Mouse (Mus musculus): Measurements from ENCODE around the gene Fstl4. TPM values are rescaled to one million over a fixed set of nuclear protein-coding genes. Genes with fewer than 3 reads are reported as not detected.

Gene Fstl4
- polyA plus RNA-seq, 1 experiment from 2014 or later = 15.9 TPM

- no peak overlapping the region for H3K4me3 ChIP-seq (replicated peaks)
- WGBS = 94% methylated on average over 4 of the region's 4 CpGs
- H3K36me3 ChIP-seq = no peaks in the 10 kb centered on the region
- H3K27me3 ChIP-seq (replicated peaks) = 0 out of 2 replicates have a peak, but pooled peaks cover 11% of the 10 kb centered on the region
- H3K4me1 ChIP-seq = 0 out of 2 replicates have a peak, but pooled peaks cover 8% of the 10 kb centered on the region
- no peak overlapping the region for H3K27ac ChIP-seq (replicated peaks)
- H3K9ac ChIP-seq (replicated peaks) = no peak overlapping the region
- ATAC-seq (ENCODE audit: low FRiP score) = no peak
- H3K4me2 ChIP-seq = no peak overlapping the region
- no peaks in the 10 kb centered on the region for H3K9me3 ChIP-seq (replicated peaks)
These were observed 267.3 kb downstream of the Fstl4 start for GRCm38 (mm10) chr11:53031777-53032176.

- no peaks in the 10 kb centered on the region for H3K9me3 ChIP-seq (replicated peaks)
- H3K27ac ChIP-seq (replicated peaks) = no peak overlapping the region
- peaks cover 8% of the 10 kb centered on the region; the same call in 1 of the 2 replicates for H3K4me1 ChIP-seq
- H3K36me3 ChIP-seq = no peaks in the 10 kb centered on the region
- H3K4me3 ChIP-seq (replicated peaks) = no peak overlapping the region
- ATAC-seq (ENCODE audit: low FRiP score) = no peak
- 0 out of 2 replicates have a peak, but pooled peaks cover 8% of the 10 kb centered on the region for H3K27me3 ChIP-seq (replicated peaks)
- WGBS = 24% methylated on average over 4 of the region's 4 CpGs
- no peak overlapping the region for H3K9ac ChIP-seq (replicated peaks)
- no peak overlapping the region for H3K4me2 ChIP-seq
These were observed 267.9 kb downstream of the Fstl4 start for GRCm38 (mm10) chr11:53032336-53032735.

GRCm38 (mm10) chr11:53035414-53035813 is 271.0 kb downstream of the Fstl4 start:
- Histone ChIP-seq H3K4me2 (no peak overlapping the region), H3K4me1 (peaks cover 8% of the 10 kb centered on the region; the same call in 1 of the 2 replicates), H3K27ac (replicated peaks) (no peak overlapping the region), H3K36me3 (no peaks in the 10 kb centered on the region), H3K9ac (replicated peaks) (no peak overlapping the region), H3K27me3 (replicated peaks) (0 out of 2 replicates have a peak, but pooled peaks cover 13% of the 10 kb centered on the region), H3K4me3 (replicated peaks) (no peak overlapping the region), H3K9me3 (replicated peaks) (no peaks in the 10 kb centered on the region)
- ATAC-seq (ENCODE audit: low FRiP score) = no peak
- WGBS = 76% methylated on average over 7 of the region's 7 CpGs

- 37% methylated on average over 6 of the region's 6 CpGs for WGBS
- no peaks in the 10 kb centered on the region for H3K27me3 ChIP-seq (replicated peaks)
- no peak overlapping the region for H3K4me3 ChIP-seq (replicated peaks)
- H3K36me3 ChIP-seq = no peaks in the 10 kb centered on the region
- no peaks in the 10 kb centered on the region for H3K9me3 ChIP-seq (replicated peaks)
- H3K9ac ChIP-seq (replicated peaks) = no peak overlapping the region
- H3K27ac ChIP-seq (replicated peaks) = no peak overlapping the region
- H3K4me2 ChIP-seq = no peak overlapping the region
- H3K4me1 ChIP-seq = peaks cover 12% of the 10 kb centered on the region
- no peak for ATAC-seq (ENCODE audit: low FRiP score)
These were observed 282.4 kb downstream of the Fstl4 start for GRCm38 (mm10) chr11:53046850-53047249.

- Histone ChIP-seq H3K36me3 (no peaks in the 10 kb centered on the region), H3K9me3 (replicated peaks) (no peaks in the 10 kb centered on the region), H3K27ac (replicated peaks) (no peak overlapping the region), H3K4me1 (peaks cover 19% of the 10 kb centered on the region), H3K4me3 (replicated peaks) (no peak overlapping the region), H3K27me3 (replicated peaks) (peaks cover 13% of the 10 kb centered on the region; the same call in 1 of the 2 replicates), H3K4me2 (no peak overlapping the region), H3K9ac (replicated peaks) (no peak overlapping the region)
- ATAC-seq (ENCODE audit: low FRiP score) = no peak
- WGBS = 49% methylated on average over 5 of the region's 5 CpGs
These were observed 289.7 kb downstream of the Fstl4 start for GRCm38 (mm10) chr11:53054151-53054550.

GRCm38 (mm10) chr11:53055896-53056295 is 291.5 kb downstream of the Fstl4 start:
- 84% methylated on average over 6 of the region's 6 CpGs for WGBS

GRCm38 (mm10) chr11:53056781-53057180 is 292.3 kb downstream of the Fstl4 start:
- Histone ChIP-seq H3K9ac (replicated peaks) (no peak overlapping the region), H3K27me3 (replicated peaks) (peaks cover 13% of the 10 kb centered on the region; the same call in 1 of the 2 replicates), H3K36me3 (no peaks in the 10 kb centered on the region), H3K27ac (replicated peaks) (no peak overlapping the region), H3K9me3 (replicated peaks) (no peaks in the 10 kb centered on the region), H3K4me2 (no peak overlapping the region), H3K4me1 (peaks cover 14% of the 10 kb centered on the region), H3K4me3 (replicated peaks) (no peak overlapping the region)
- ATAC-seq (ENCODE audit: low FRiP score) = no peak
- 83% methylated on average over 6 of the region's 6 CpGs for WGBS

More at GRCm38 (mm10) chr11:53055896-53056295, 291.5 kb downstream of the Fstl4 start:
- no peak for ATAC-seq (ENCODE audit: low FRiP score)
- H3K9ac ChIP-seq (replicated peaks) = no peak overlapping the region
- no peaks in the 10 kb centered on the region for H3K36me3 ChIP-seq
- peaks cover 13% of the 10 kb centered on the region; the same call in 1 of the 2 replicates for H3K27me3 ChIP-seq (replicated peaks)
- no peak overlapping the region for H3K4me2 ChIP-seq
- no peak overlapping the region for H3K4me3 ChIP-seq (replicated peaks)
- H3K9me3 ChIP-seq (replicated peaks) = no peaks in the 10 kb centered on the region
- H3K4me1 ChIP-seq = peaks cover 11% of the 10 kb centered on the region
- H3K27ac ChIP-seq (replicated peaks) = no peak overlapping the region

- no peak overlapping the region for H3K4me2 ChIP-seq
- H3K9me3 ChIP-seq (replicated peaks) = no peaks in the 10 kb centered on the region
- peaks cover 13% of the 10 kb centered on the region; the same call in 1 of the 2 replicates for H3K27me3 ChIP-seq (replicated peaks)
- H3K4me3 ChIP-seq (replicated peaks) = no peak overlapping the region
- no peak overlapping the region for H3K27ac ChIP-seq (replicated peaks)
- H3K4me1 ChIP-seq = peaks cover 14% of the 10 kb centered on the region
- 62% methylated on average over 17 of the region's 17 CpGs for WGBS
- no peaks in the 10 kb centered on the region for H3K36me3 ChIP-seq
- ATAC-seq (ENCODE audit: low FRiP score) = no peak
- no peak overlapping the region for H3K9ac ChIP-seq (replicated peaks)
These were observed 293.6 kb downstream of the Fstl4 start for GRCm38 (mm10) chr11:53057821-53058553.

- Histone ChIP-seq H3K36me3 (no peaks in the 10 kb centered on the region), H3K9ac (replicated peaks) (no peak overlapping the region), H3K27ac (replicated peaks) (no peak overlapping the region), H3K9me3 (replicated peaks) (no peaks in the 10 kb centered on the region), H3K4me1 (peaks cover 14% of the 10 kb centered on the region), H3K4me3 (replicated peaks) (no peak overlapping the region), H3K27me3 (replicated peaks) (peaks cover 13% of the 10 kb centered on the region; the same call in 1 of the 2 replicates), H3K4me2 (no peak overlapping the region)
- 15% methylated on average over 7 of the region's 7 CpGs for WGBS
- ATAC-seq (ENCODE audit: low FRiP score) = no peak
These were observed 294.1 kb downstream of the Fstl4 start for GRCm38 (mm10) chr11:53058557-53058956.

GRCm38 (mm10) chr11:53067699-53068478 is 303.5 kb downstream of the Fstl4 start:
- Histone ChIP-seq H3K4me1 (peaks cover 14% of the 10 kb centered on the region; the same call in 1 of the 2 replicates), H3K4me2 (no peak overlapping the region), H3K27me3 (replicated peaks) (peaks cover 4% of the 10 kb centered on the region), H3K9me3 (replicated peaks) (no peaks in the 10 kb centered on the region), H3K36me3 (no peaks in the 10 kb centered on the region), H3K4me3 (replicated peaks) (no peak overlapping the region), H3K9ac (replicated peaks) (no peak overlapping the region), H3K27ac (replicated peaks) (no peak overlapping the region)
- ATAC-seq (ENCODE audit: low FRiP score) = no peak
- WGBS = 25% methylated on average over 14 of the region's 14 CpGs

- WGBS = 57% methylated on average over 16 of the region's 16 CpGs
- H3K27ac ChIP-seq (replicated peaks) = no peak overlapping the region
- no peaks in the 10 kb centered on the region for H3K9me3 ChIP-seq (replicated peaks)
- H3K4me3 ChIP-seq (replicated peaks) = no peak overlapping the region
- peaks cover 14% of the 10 kb centered on the region; the same call in 1 of the 2 replicates for H3K4me1 ChIP-seq
- no peak for ATAC-seq (ENCODE audit: low FRiP score)
- no peak overlapping the region for H3K9ac ChIP-seq (replicated peaks)
- no peaks in the 10 kb centered on the region for H3K36me3 ChIP-seq
- peaks cover 4% of the 10 kb centered on the region for H3K27me3 ChIP-seq (replicated peaks)
- H3K4me2 ChIP-seq = no peak overlapping the region
These were observed 304.1 kb downstream of the Fstl4 start for GRCm38 (mm10) chr11:53068479-53069065.
